17 mouse cellular contexts compared by ENCODE assay signal in genomic region chr14:99146841-99147240, GRCm38 (mm10).
"Had no signal": no experiment of that assay in that cellular context is flagged by ENCODE, and none has a peak within 500 bp of the region (broad histone marks: within the 10 kb centered on the region; RNA-seq: fewer than 3 reads in every experiment).

No protein-coding gene starts in this region.

- DNase-seq: lung, adult 18-20 months; lung, embryonic 14.5 days; lung, postnatal 10 days; lung, postnatal 4 days; midbrain, embryonic 14.5 days; right cerebral cortex, adult 18-20 months; right cerebral cortex, postnatal 25 days; right cerebral cortex, postnatal 4 days; spleen, adult 18-20 months; thymus, adult 18-20 months; thymus, postnatal 25 days had no signal

- H3K9me3 ChIP-seq: midbrain, embryonic 10.5 days; midbrain, embryonic 12.5 days; neural tube, embryonic 13.5 days; neural tube, embryonic 15.5 days had no signal

- ATAC-seq: midbrain, embryonic 16.5 days had no signal

- H3K27me3 ChIP-seq: midbrain, embryonic 12.5 days; neural tube, embryonic 13.5 days; neural tube, embryonic 15.5 days had no signal

- H3K27ac ChIP-seq: midbrain, embryonic 10.5 days; midbrain, embryonic 12.5 days; neural tube, embryonic 13.5 days; neural tube, embryonic 15.5 days had no signal

- H3K4me1 ChIP-seq: midbrain, embryonic 12.5 days had no signal

- H3K9ac ChIP-seq: lung, embryonic 14.5 days; midbrain, embryonic 12.5 days; neural tube, embryonic 13.5 days; neural tube, embryonic 15.5 days had no signal

- H3K4me2 ChIP-seq: lung, embryonic 14.5 days; midbrain, embryonic 12.5 days; neural tube, embryonic 13.5 days; neural tube, embryonic 15.5 days had no signal

- H3K4me3 ChIP-seq: midbrain, embryonic 10.5 days; midbrain, embryonic 12.5 days; myocyte; neural tube, embryonic 13.5 days; neural tube, embryonic 15.5 days had no signal
